Mouse (Mus musculus): ENCODE results near the gene Mrpl58. TPM values are rescaled to one million over a fixed set of nuclear protein-coding genes. Genes with fewer than 3 reads are reported as not detected.

The Mrpl58 gene
- polyA plus RNA-seq (2012) = 63.1 and 82.2 TPM in 2 replicates

GRCm38 (mm10) chr11:115403338-115404124, at the start of gene Mrpl58:
Gene Mrpl58 (plus strand): TSS chr11:115403752.
- TF ChIP-seq GATA1 (IDR thresholded peaks at IDR 0.05; ENCODE audit: low read length) = no peak

GRCm38 (mm10) chr11:115354183-115354582, 49.4 kb upstream of the Mrpl58 start:
- no peak for TF ChIP-seq GATA1 (IDR thresholded peaks at IDR 0.05; ENCODE audit: low read length)

- no peak for TF ChIP-seq GATA1 (IDR thresholded peaks at IDR 0.05; ENCODE audit: low read length)
Observed at GRCm38 (mm10) chr11:115358468-115358867, 45.1 kb upstream of the Mrpl58 start.

- TF ChIP-seq GATA1 (IDR thresholded peaks at IDR 0.05; ENCODE audit: low read length) = no peak
Observed at GRCm38 (mm10) chr11:115359293-115359692, 44.3 kb upstream of the Mrpl58 start.

GRCm38 (mm10) chr11:115359726-115360125, 43.8 kb upstream of the Mrpl58 start:
- TF ChIP-seq GATA1 (IDR thresholded peaks at IDR 0.05; ENCODE audit: low read length) = no peak

- no peak for TF ChIP-seq GATA1 (IDR thresholded peaks at IDR 0.05; ENCODE audit: low read length)
Observed at GRCm38 (mm10) chr11:115364136-115364535, 39.4 kb upstream of the Mrpl58 start.

GRCm38 (mm10) chr11:115366039-115366705, 37.4 kb upstream of the Mrpl58 start:
- no peak for TF ChIP-seq GATA1 (IDR thresholded peaks at IDR 0.05; ENCODE audit: low read length)

- no peak for TF ChIP-seq GATA1 (IDR thresholded peaks at IDR 0.05; ENCODE audit: low read length)
Observed at GRCm38 (mm10) chr11:115366706-115367394, 36.7 kb upstream of the Mrpl58 start.

GRCm38 (mm10) chr11:115367395-115367944, 36.1 kb upstream of the Mrpl58 start, which contains the start of gene Hid1:
Gene Hid1 (minus strand): TSS chr11:115367756.
- TF ChIP-seq GATA1 (IDR thresholded peaks at IDR 0.05; ENCODE audit: low read length) = no peak

GRCm38 (mm10) chr11:115370368-115370767, 33.2 kb upstream of the Mrpl58 start:
- TF ChIP-seq GATA1 (IDR thresholded peaks at IDR 0.05; ENCODE audit: low read length) = no peak

- no peak for TF ChIP-seq GATA1 (IDR thresholded peaks at IDR 0.05; ENCODE audit: low read length)
Observed at GRCm38 (mm10) chr11:115371354-115371753, 32.2 kb upstream of the Mrpl58 start.

GRCm38 (mm10) chr11:115372015-115372414, 31.5 kb upstream of the Mrpl58 start:
- TF ChIP-seq GATA1 (IDR thresholded peaks at IDR 0.05; ENCODE audit: low read length) = no peak

- no peak for TF ChIP-seq GATA1 (IDR thresholded peaks at IDR 0.05; ENCODE audit: low read length)
Observed at GRCm38 (mm10) chr11:115372737-115373136, 30.8 kb upstream of the Mrpl58 start.

- TF ChIP-seq GATA1 (IDR thresholded peaks at IDR 0.05; ENCODE audit: low read length) = no peak
Observed at GRCm38 (mm10) chr11:115373805-115374694, 29.5 kb upstream of the Mrpl58 start.

All from G1E-ER4 (cell line).